Mouse (Mus musculus) thymus, adult 2 months (tissue): Measurements from ENCODE around the gene Dyrk1b. TPM values are rescaled to one million over a fixed set of nuclear protein-coding genes. Genes with fewer than 3 reads are reported as not detected.
A peak's percentile ranks its signal among the peaks of the same experiment; 100 is the strongest.
"Not testable (repeated sequence)": the region's sequence is repeated elsewhere in the genome, so short reads cannot be mapped to it uniquely, and the experiment has no call there.

Experiments
- DNase-seq: peaks from one replicate; pipeline ENCODE4 v3.0.0; 2021
- H3K27ac ChIP-seq: fragments of 200-500 bp; 2 replicates; pipeline ENCODE4 v1.5.1; 2012; ENCODE audit warnings: low read length, control low read depth; ENCODE audit not compliant: control insufficient read depth, insufficient read depth
- H3K27me3 ChIP-seq: fragments of 200-500 bp; 2 replicates; pipeline ENCODE4 v1.6.1; 2012; ENCODE audit warnings: mild to moderate bottlenecking, low read length, moderate library complexity, mixed read lengths; ENCODE audit not compliant: control insufficient read depth, insufficient read depth
- H3K36me3 ChIP-seq: fragments of 200-500 bp; 2 replicates; pipeline ENCODE4 v1.6.1; 2012; ENCODE audit warnings: mild to moderate bottlenecking, low read length, moderate library complexity; ENCODE audit not compliant: control insufficient read depth, insufficient read depth
- H3K4me1 ChIP-seq: fragments of 200-500 bp; replicated peaks from 2 replicates; pipeline ENCODE4 v1.6.1; 2012; ENCODE audit warnings: low read length; ENCODE audit not compliant: control insufficient read depth, insufficient read depth
- H3K4me3 ChIP-seq: fragments of 200-500 bp; 2 replicates; pipeline ENCODE4 v1.5.1; 2012; ENCODE audit warnings: mild to moderate bottlenecking, low read length, control low read depth, moderate library complexity; ENCODE audit not compliant: control insufficient read depth, insufficient read depth
- CTCF ChIP-seq: fragments of 200-500 bp; IDR thresholded peaks from 2 replicates; pipeline ENCODE4 v1.5.1; 2012; ENCODE audit warnings: mild to moderate bottlenecking, control low read depth, low read length, moderate library complexity, borderline replicate concordance; ENCODE audit not compliant: control insufficient read depth, poor library complexity, insufficient read depth; ENCODE audit errors: extremely low read depth
- POLR2A ChIP-seq: fragments of 200-500 bp; IDR thresholded peaks from 2 replicates; pipeline ENCODE4 v1.6.1; 2012; ENCODE audit warnings: mild to moderate bottlenecking, low read length, control low read depth, moderate library complexity; ENCODE audit not compliant: control insufficient read depth, poor library complexity, insufficient read depth; ENCODE audit errors: extremely low read depth
- WGBS: fragments of 180-500 bp; shearing (Covaris S2); methylation state at CpG from one replicate; pipeline ENCODE4 v1.1.7; 2018; 5-methylcytosine and 5-hydroxymethylcytosine counted together
- polyA plus RNA-seq: library from polyadenylated mRNA; depleted of rRNA; stranded (reverse); fragments of >200 nt; gene quantifications from 2 replicates; pipeline ENCODE4 v1.2.3, GENCODE M21; 2012; rRNA removed

Dyrk1b gene
- polyA plus RNA-seq = 126 and 145 TPM in 2 replicates

DNA sequence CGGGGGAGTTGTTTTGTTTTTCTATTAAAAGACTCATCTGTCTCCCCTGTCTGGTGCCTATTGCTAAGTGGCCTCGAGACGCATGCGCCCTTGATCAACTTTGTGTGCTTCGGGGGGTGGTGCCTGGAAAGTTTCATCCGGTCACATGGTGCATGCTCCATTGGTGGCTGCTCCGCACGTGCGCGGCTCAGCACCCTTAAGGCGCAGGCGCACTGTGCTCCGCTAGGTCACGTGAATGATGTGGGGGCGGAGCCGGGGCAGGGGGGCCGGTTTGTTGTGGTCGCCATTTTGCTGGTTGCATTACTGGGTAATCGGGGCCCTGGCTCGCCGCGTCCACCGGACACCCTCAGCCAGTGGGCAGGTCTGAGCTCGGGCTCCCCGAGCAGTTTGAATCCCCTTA, at the start of gene Dyrk1b:
TSS of gene Dyrk1b (plus strand) at position 242 of the 400 bp plus-strand sequence.
- peak; percentile 99 for DNase-seq
- Histone ChIP-seq H3K4me1 (peaks cover 10% of the 10 kb centered on the region), H3K4me3 (peak within 1 kb of the TSS; percentile 90), H3K27me3 (no peaks in the 10 kb centered on the region), H3K27ac (peak within 1 kb of the TSS; percentile 27), H3K36me3 (peaks cover 41% of the 10 kb centered on the region)
- WGBS = 1% methylated on average over 25 of the region's 25 CpGs
- TF ChIP-seq CTCF (no peak), POLR2A (0 out of 2 replicates have a peak, but pooled peaks have one; percentile 38)

DNA sequence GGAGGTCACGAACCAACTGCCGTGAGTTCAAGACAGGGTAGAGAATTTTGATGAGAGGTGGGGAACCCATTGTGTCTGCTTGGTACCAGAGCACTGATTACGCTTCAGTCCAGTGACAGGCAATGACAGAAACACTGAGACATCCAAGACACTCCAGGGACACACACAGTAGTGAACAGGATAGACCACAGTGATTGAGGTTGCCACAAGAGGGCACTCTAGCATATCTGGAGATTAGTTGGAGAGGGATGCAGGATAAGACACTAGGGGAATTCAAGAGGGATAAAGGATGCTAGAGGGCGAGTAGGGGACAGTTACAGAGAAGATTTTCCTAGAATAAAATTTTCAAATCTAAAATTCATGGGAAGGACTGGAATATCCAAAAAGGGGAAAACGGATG, 41.7 kb upstream of the Dyrk1b start:
- H3K36me3 ChIP-seq = no peaks in the 10 kb centered on the region
- peak; percentile 19 for DNase-seq
- no peaks in the 10 kb centered on the region for H3K4me1 ChIP-seq
- no peak overlapping the region for H3K27ac ChIP-seq
- TF ChIP-seq CTCF (no peak), POLR2A (no peak)
- no peaks in the 10 kb centered on the region for H3K27me3 ChIP-seq
- no peak overlapping the region for H3K4me3 ChIP-seq
- 59% methylated on average over 5 of the region's 5 CpGs for WGBS

DNA sequence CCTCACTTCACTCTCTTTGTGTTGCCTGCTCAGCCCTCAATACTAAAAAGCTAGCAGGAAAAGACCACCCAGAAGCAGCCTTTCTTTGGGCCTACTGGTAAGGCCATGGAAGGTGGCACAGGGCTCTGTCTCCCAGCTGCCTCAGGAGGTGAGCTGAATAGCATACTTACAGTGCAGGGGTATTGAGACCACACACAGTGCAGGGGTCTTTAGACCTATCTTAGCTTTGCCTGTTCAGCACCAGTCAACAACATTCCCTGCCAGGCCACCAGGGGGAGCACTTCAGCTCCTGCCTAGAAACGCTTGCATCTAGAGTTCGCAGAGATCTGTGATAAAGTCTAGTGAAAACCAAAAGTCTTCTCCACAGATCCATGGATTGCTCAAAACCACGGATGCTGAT, 31.0 kb upstream of the Dyrk1b start:
- no peaks in the 10 kb centered on the region for H3K27me3 ChIP-seq
- 10% methylated on average over 3 of the region's 3 CpGs for WGBS
- peak; percentile 73 for DNase-seq
- no peak overlapping the region for H3K4me3 ChIP-seq
- H3K4me1 ChIP-seq = no peaks in the 10 kb centered on the region
- peak; percentile 69; the same call in 1 of the 2 replicates for TF ChIP-seq CTCF
- TF ChIP-seq POLR2A = no peak
- H3K36me3 ChIP-seq = no peaks in the 10 kb centered on the region
- no peak overlapping the region for H3K27ac ChIP-seq

DNA sequence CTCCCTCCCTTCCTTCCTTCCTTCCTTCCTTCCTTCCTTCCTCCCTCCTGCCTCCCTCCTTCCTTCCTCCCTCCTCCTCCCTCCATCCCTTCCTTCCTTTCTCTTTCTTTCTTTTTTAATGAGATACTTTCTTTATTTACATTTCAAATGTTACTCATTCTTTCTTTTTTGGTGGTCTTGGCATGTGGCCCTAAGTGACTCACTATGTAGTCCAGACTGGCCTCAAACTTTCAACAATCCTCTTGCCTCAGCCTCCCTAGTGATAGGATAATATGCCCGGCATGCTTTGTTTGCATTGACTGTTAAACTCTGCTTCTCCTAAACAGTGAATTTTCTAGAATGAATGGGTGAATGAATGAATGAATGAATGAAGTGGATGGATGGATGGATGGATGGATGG, 29.4 kb upstream of the Dyrk1b start:
- 98% methylated on average over 1 of the region's 1 CpGs for WGBS
- no peaks in the 10 kb centered on the region for H3K36me3 ChIP-seq
- DNase-seq = no peak
- H3K27me3 ChIP-seq = no peaks in the 10 kb centered on the region
- no peak overlapping the region for H3K27ac ChIP-seq
- H3K4me3 ChIP-seq = no peak overlapping the region
- H3K4me1 ChIP-seq = no peaks in the 10 kb centered on the region
- TF ChIP-seq POLR2A (no peak), CTCF (no peak)

DNA sequence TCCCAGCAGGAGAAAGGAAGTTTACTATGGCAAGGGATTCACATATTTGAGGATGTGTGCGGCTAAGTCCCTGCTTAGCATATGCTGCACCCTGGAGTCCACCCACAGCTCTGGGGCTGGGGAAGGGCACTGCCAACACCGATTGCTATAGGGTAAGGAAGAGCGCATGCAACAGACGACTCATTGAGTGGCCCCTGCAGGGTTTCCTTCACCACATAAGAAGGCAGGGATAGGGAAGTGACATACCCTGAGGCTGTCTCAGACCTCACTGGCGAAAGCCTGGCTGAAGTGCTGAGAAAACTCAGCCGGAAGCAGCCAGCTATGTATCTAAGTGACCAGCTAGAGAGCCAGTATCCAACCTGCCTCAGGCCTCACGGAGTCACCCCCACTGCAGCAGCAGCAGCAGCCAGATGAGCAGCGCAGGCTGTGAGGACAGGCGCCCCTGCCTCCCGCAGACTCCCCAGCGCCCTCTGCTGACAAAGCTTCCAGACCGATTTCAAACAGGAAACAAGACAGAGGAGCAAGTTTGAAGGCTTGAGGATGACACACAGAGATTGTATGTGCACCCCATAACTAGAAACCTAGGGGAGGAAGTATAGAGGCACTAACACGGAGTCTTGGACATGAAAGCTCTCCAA, 27.6 kb upstream of the Dyrk1b start:
- peak; percentile 74 for DNase-seq
- Histone ChIP-seq H3K36me3 (no peaks in the 10 kb centered on the region), H3K27me3 (no peaks in the 10 kb centered on the region), H3K27ac (no peak overlapping the region), H3K4me3 (no peak overlapping the region), H3K4me1 (no peaks in the 10 kb centered on the region)
- 8% methylated on average over 13 of the region's 13 CpGs for WGBS
- 0 out of 2 replicates have a peak, but pooled peaks have one; percentile 58 for TF ChIP-seq CTCF
- no peak for TF ChIP-seq POLR2A

DNA sequence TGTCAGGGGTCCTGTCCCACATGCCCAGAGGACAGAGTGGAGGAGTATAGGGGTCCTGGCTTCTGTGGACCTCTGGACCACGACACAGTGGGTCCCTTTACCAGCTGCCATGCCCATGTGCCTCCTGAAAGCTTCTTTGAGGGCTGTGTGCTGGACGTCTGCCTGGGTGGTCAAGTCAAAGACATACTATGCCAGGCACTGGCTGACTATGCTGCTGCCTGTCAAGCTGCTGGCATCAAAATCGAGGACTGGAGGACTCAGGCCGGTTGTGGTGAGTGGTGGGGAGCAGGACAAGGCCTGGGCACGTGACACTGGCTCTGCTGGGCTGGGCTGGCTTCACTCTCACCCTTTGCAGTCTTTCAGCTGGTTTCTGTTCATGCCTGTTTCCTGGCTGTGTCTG, 25.7 kb upstream of the Dyrk1b start:
- WGBS = 41% methylated on average over 5 of the region's 5 CpGs
- not testable (repeated sequence) for H3K27ac ChIP-seq, H3K4me1 ChIP-seq, H3K36me3 ChIP-seq, H3K27me3 ChIP-seq, H3K4me3 ChIP-seq, DNase-seq

DNA sequence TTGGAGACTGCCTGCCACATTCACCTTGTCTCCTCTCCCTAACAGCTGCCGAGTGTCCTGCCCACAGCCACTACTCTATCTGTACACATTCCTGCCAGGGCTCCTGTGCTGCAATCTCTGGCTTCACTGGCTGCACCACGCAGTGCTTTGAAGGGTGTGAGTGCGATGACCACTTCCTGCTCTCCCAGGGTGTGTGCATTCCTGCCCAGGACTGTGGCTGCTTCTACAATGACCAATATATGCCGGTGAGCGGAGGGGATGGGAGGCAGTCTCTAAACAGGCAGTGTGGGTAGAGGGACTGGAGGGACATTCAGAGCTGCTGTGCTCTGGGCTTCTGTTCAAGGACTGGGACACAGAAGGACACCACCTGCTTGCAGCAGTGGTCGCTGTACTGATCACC, 20.0 kb upstream of the Dyrk1b start:
- Histone ChIP-seq H3K4me3 (no peak overlapping the region), H3K36me3 (no peaks in the 10 kb centered on the region), H3K4me1 (no peaks in the 10 kb centered on the region), H3K27ac (no peak overlapping the region), H3K27me3 (no peaks in the 10 kb centered on the region)
- no peak for TF ChIP-seq CTCF
- no peak for TF ChIP-seq POLR2A
- WGBS = 38% methylated on average over 6 of the region's 6 CpGs
- DNase-seq = no peak
